Mouse (Mus musculus) cerebellum, adult 11-12 months (tissue): Measurements from ENCODE around the gene Retreg1.
"Not testable (repeated sequence)": the region's sequence is repeated elsewhere in the genome, so short reads cannot be mapped to it uniquely, and the experiment has no call there.

Source experiments
- DNase-seq: peaks from one replicate; pipeline ENCODE4 v3.0.0; 2022

Retreg1 gene

DNA sequence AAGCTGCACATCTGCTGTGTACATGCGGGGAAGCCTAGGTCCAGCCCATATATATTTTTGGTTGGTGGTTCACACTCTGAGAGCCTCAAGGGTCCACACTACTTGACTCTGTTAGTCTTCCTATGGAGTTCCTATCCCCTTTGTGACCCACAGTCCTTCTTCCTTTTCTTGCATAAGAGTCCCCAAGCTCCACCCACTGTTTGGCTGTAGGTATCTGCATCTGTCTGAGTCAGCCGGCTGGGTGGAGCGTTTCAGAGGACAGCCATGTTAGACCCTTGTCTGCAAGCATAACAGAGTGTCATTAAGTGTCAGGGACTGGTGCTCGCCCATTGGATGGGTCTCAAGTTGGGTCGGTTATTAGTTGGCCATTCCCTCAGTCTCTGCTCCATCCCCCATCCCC is 107.6 kb downstream of the Retreg1 start:
- DNase-seq = no peak

DNA sequence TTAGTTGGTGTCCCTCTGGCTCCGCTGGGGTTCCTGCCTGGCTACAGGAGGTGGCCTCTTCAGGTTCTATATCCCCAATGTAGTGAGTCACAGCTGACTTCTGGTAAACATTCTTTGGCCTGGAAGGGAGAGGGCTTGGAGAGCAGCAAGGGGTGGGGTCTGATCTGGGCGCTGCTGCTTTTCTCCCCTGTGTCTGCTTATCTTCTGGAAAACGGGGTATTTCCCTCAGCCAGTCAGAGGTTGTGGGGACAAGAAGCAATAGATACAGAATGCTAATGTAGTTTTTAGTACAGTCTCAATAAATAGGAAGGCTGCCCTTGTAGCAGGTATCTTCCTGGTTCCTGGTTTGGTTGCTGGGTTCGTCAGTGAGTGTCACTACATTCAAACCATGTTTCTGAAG is 108.1 kb downstream of the Retreg1 start:
- DNase-seq = no peak

DNA sequence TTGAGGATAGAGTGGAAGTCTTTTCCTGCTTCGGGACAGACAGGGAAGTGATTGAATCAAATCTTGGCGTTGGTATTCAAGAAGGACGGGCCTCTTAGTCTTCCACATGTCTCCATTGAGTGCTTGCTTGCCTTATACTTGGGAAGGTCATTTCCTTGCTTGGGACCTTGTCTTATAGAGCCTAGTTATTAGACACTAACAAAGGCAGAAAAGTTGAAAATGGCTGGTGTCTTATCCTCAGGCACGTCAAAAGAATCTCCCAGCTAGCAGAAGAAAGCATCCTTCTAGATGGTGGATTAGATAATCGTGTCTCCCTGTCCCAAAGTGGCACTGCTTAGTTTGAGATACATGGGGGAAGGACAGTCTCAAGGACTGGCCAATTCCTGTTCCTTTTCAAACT is 113.0 kb downstream of the Retreg1 start:
- no peak for DNase-seq

DNA sequence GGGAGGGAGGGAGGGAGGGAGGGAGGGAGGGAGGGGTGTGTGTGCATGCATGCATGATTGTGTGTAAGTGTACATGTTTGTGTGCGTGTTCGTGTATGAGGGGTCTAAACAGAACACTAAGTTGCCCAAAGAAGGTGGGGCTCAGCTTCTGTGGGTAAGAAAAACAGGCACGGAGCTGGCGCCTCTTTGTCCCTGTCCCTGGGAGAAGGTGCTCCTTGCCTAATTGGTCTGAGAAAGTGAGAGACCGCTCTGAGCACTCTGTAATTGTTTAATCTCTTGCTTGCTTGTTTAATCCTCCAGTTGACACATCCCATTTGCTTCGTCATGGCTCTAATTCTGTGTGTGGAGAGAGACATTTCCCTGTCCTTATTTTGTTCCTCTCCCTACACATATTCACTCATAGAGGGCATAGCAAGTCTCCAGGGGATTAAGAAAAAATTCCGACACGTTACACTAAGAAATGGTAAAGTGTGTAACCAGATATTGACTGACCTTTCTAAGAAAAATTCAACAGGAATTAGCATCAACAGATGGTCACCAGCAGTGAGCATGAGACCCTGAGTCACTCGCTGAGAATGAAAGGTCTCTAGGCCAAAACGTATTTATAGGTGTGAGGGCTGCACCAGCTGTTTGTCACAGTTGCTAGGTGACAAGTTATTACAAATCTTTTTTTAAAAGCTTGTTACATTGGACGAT is 113.6 kb downstream of the Retreg1 start:
- no peak for DNase-seq

DNA sequence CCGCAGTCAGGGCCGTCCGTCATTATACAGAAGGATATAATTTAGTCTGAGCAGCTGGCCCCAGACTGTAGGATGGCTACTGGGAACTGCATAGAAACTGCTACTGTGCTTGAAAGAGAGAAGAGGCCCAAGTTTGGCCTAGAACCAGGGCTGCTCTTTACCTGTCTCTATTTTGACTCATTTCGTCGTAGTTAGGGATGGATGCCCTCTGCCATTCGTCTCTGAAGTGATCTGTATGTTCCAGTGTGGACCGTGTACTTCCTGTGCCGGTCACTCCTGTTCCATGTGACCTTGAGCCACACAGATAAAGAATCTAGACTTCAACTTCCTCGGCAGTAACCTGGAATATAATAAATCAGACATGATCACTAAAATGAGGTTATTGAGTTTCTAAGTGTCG is 114.7 kb downstream of the Retreg1 start:
- DNase-seq = no peak

DNA sequence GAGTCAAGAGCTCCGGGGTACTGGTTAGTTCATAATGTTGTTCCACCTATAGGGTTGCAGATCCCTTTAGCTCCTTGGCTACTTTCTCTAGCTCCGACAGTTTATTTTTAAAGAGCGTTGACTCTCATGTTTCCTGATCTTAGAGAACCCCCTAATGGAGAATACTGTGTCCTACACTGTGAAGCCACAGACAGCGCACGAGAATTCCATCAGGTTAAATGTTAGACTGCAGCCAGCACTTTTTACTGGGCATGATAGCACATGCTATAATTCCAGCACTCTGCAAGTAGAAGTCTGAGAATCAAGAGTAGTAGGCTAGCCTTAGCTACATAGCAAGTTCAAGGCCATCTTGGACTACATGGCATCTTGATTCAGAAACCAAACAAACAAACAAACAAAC is 116.4 kb downstream of the Retreg1 start:
- no peak for DNase-seq

DNA sequence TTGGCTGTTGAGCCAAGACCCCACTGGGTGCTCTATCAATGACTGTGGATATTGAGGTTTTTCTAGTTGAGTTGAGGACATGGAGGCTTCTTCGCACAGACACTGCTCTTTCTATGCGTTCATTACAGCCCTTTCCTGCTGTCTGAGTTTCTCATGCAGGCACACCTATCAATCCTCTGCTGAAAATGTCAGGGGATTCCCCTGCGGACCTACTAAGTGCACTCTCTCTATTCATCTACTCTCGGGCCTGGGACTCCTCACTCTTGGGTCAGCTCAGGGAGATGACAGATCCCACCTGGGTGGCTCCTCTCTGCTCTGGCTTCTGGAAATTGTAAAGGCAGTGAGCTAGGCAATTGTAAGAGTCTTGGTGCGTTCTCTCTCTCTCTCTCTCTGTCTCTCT is 117.3 kb downstream of the Retreg1 start:
- DNase-seq = no peak

DNA sequence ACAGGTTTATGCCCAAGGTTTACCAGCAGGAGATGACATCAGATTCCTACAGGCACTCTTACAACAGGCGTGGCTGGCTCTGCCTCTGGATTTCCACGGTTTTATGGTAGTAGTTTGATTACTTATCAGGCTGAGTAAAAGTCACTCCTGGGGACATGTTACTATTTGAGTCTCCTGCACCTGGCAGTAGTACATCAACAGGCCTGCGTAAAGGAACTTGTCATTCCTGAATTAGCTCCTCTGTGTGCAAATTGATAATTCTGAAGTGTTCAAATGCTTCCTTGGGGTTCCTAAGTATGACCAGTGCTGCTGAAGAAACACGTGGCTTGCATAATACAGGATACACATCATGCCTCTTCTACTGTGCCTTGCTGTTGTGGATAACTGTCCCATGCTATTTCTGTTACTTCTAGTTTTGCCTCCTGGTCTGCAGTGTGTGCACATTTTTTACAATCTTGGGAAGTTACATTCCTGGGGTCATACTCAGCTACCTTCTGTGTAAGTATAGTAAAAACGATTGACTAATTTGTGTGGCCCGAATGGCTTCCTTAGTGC is 123.3 kb downstream of the Retreg1 start:
- DNase-seq = no peak

DNA sequence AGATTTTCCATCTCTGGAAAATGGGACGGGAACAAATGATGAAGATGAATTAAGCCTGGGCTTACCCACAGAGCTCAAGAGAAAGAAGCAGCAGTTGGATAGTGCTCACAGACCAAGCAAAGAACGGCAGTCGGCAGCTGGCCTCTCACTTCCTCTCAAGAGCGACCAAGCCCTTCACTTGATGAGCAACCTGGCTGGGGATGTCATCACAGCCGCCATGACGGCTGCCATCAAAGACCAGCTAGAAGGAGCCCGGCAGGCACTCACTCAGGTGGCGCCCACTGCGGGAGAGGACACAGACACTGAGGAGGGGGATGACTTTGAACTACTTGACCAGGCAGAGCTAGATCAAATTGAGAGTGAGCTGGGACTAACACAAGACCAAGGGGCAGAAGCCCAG is 128.6 kb downstream of the Retreg1 start:
- DNase-seq = no peak

DNA sequence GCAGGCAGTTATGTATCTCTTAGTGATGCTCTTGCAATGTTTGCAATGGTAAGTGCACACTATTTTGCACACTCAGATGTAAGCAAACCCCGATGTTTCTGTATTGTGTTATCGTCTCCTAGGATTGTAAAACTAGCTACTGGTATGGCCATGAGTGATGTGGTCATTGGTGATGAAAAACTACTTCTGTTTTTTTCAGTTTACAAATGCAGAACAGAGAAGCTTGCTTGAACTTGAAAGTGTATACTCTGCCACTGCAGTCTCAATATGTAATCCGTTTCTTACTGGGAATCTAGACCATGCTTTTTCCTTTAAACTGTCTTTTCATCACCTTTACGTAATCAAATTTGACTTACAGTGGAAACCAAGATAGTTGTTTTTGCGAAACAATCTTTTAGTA is 129.8 kb downstream of the Retreg1 start:
- DNase-seq = no peak

DNA sequence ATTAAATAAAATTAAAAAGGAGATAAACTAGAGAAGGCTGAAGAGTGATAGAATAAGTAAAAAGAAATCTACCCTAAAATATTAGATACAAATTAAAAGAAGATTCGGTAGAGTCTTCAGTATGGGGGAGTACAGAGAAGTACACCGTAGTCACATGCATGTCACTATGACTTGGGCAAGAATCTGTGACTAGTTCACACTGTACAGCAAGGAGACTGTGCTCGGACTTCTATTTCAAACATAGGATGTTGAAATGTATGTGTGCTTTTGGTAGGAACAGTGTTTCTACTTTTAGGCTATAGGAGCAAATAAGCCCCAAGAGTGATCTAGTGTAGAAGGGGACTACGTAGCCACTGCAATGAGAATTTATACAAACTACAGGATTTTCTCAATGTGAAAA is 131.4 kb downstream of the Retreg1 start:
- DNase-seq = no peak

DNA sequence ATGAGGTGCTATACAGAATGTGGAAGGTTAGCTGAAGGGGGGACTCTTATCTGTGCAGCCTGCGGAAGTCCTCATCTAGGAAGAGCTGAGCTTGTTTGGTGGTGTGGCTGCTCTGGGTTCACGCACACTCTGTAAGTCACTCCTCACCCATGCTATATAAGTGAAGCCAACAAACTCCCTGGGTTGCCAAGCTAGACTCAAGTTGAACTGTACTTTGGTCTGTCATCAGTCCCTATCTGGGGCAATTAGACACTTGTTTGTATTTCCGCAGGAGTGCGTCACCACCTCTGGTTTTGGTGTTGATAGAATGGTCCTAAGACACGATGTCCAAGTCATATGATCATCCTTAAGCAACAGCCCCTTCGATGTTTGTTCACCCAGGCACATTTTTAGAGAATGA is 132.8 kb downstream of the Retreg1 start:
- no peak for DNase-seq

DNA sequence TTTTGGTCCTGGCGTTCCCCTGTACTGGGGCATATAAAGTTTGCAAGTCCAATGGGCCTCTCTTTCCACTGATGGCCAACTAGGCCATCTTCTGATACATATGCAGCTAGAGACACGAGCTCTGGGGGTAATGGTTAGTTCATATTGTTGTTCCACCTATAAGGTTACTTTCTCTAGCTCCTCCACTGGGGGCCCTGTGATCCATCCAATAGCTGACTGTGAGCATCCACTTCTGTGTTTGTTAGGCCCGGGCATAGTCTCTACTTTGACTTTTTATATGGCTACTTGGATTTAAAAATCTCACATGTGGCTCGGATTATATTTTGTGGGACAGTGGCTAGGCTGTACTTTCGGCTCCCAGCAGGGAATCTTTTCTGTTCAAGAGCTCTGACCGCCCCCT is 140.6 kb downstream of the Retreg1 start:
- DNase-seq = not testable (repeated sequence)

DNA sequence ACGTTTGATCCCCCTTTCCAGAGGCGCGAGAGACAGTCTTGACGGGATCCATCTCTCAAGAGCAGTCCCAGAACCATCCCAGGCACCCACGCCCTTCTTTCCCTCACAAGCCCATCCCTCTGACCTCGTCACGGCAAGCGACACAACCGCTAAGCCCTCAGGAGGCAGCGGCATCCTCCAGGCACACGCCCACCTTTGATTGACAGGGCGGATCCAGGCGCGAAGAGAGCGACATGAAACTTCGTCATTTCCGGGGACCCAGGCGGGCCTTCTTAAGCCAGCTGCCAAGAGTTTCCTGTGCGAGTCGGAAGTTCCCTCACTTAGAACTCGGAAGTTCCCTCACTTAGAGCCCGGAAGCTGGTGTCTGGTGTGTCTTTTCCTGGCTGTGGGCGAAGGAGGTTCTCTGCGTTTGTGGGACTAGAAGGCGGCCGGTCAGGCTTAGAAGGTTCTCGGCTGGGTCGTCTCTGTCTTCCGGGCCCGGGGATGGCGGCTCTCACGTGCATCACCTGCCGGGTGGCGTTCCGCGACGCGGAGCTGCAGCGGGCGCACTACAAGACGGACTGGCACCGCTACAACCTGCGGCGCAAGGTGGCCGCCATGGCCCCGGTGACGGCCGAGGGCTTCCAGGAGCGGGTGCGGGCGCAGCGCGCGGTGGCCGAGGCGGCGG is 141.2 kb downstream of the Retreg1 start, which contains the start of gene Zfp622:
Gene Zfp622 (plus strand): TSS at position 300 of the 667 bp plus-strand sequence.
- peak; percentile 96 for DNase-seq

DNA sequence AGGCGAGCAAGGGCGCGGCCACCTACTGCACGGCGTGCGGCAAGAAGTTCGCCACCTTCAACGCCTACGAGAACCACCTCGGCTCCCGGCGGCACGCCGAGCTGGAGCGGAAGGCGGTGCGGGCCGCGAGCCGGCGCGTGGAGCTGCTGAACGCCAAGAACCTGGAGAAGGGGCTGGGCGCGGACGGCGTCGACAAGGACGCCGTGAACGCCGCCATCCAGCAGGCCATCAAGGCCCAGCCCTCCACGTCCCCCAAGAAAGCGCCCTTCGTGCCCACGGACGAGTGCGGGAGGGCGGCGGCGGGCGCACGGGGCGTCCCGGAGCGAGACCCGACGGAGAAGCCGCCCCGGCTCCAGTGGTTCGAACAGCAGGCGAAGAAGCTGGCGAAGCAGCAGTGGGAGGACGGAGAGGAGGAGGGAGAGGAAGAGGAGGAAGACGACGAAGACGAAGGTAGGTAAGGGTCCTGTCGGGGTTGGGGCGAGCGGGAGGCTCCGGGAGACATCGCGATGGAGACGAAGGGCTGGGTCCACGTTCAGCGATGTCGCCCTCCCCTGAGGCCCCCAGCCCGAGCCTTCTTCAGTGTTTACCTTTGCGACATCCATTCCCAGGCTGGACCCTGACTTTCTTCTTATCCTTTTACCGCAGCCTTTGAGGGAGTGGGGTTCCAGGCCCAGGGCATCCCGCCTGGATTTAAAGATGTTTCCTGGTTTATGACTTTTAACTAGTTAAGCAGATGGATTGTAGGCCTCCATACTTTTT is 141.9 kb downstream of the Retreg1 start:
- DNase-seq = no peak

DNA sequence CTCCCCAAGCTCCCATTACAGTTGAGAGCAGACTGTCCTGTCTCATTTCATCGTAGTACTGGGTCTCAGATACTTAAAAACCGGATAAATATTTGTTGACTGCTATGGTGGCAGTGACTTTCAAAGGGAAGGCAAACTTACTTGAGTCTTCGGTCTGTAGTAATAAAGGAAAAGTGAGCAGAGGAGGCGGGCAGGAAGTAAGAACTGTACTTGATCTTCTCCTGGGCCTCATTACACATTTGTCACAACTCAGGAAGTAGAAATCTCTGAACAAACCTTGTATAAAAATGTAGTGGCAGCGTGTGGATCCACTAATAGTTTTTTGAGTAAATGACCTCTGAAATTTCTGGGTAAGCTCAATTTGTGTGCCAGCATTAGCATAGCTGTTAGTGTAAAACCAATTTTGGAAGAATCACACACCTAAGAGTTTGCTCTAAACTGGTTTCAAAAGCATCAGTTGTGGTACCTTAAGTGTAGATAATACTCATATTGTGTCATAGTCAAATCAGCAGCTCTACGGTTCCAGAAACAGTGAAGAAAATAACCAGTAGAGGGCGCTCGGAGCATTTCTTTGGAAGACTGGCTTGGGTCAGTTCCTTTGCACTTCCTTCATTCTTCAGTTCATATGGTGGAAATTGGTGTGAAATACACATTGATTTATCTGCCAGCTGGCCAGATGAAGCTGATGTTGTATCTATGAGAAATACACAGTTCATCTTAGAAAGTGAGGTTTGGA is 150.2 kb downstream of the Retreg1 start:
- DNase-seq = peak; percentile 12

DNA sequence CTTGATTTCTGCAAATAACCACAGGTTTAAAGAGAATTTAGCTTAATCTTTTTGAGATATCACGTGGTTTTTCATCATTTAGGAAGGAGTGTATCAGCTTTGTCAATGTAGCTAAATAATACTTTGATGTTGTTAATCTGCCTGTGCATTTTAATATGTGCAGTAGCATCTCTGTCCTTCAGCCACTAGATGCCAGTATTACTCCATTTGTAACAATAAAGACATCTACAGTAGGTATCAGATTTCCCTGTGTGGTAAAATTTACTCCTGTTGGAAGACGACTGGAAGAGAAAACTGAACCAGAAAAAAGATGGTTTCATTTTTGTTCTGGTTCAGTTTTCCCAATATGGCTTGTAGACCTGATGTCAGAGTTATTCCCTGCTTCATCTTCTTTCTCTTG is 152.5 kb downstream of the Retreg1 start:
- DNase-seq = no peak

DNA sequence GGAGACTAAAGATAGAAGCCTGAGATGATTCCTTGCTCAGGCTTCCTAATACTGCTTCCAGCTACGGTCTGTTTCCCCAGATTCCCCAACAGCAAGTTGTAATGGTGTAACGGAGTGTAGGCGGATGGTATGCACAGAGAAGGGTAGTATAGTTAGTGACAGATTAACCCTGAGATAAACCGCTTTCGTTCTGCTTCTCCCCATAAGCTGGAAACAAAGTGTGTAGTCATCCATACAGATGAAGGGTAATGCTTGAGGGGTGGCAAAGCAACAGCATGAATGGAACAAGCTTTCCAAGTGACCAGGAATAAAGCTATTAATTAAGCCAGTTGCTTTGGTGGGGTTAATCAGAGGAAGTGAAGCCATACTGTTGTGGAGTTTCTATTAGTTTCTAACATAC is 156.6 kb downstream of the Retreg1 start:
- not testable (repeated sequence) for DNase-seq

DNA sequence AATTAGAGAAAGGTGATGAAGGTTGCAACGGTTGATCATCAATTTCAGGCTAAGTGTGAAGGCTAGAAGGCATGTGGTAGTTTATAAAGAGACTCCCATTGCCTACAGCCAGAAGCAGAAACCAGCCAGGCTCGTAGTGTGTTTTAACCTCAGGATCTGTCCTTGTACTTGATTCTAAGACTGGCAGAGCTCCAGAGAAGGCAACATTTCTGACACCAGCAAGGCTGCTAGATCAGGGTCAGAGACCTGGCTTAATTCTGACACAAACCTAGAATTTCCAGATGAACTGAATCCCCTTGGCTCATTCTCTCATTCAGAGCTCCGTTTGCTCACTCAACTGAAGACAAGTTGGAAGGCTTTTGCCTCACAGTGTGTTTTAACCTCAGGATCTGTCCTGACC is 165.6 kb downstream of the Retreg1 start:
- DNase-seq = no peak

DNA sequence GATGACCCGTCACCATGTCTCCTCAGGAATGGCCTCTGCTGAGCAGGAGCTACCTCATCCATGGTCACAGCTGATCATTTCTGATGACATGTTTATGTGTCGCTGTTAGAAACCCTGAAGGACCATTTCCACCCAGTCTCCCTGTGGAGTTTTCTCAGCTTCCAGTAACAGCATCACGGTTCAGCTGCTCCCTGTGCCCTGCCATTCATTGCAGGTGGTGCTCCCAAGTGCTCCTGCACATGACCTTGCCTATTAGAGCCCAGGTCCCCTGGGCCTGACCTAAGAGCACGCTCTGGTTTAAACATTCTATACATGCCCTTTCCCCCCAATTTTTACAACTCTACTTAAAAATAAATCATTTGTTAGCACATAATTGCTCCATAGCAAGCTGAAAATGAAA is 169.9 kb downstream of the Retreg1 start:
- DNase-seq = no peak

DNA sequence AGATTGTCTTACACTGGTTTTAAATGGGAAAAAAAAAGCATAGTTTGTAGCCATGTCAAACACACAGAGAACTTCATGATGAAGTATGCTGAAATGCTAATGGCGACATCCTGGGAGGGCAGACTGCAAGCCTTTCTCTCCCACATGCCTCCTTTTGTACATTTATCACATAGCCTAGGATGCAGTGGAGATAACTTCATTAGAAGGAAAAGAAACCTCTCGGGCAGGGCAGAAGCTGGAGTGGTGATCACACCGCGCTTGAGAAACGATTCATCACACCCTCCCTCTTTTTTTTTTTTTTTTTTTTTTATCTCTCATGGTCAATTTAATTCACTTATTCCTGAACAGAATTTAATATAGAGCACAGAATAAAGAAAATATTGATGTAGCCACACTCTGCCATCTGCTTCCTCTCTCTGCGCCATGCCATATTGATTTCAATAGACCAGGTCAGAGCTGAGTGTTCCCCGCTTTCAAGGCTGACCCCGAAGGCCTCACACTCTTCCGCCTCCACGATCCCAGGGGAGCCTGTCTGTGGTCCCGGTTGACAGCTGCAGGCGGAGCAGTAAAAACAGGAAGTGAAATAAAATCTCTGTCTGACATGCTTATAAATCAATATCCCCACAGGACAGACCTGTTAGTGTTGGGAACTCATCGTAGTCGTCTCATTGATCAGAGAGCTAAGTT is 173.1 kb downstream of the Retreg1 start:
- no peak for DNase-seq

DNA sequence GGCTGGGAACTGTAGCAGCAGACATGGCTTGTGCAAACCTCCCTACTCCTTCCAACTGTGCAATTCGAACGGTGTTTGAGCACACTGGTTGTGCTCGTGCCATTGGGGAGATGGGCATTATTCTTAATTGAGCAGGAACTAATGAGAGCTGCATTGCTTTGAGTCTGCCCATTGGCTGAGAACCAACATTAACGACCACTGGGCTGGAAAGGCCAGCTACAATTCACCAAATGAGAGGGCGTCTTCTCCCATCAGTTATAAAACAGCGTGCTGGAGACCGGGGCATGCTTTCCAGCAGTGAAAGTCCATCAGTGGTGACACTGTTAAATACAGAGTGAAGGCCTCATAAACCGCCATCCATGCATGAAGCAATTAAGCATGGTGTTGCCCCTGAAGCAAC is 178.7 kb downstream of the Retreg1 start:
- no peak for DNase-seq
